Mouse (Mus musculus) central nervous system, embryonic 18 days (tissue): ENCODE data around the gene Lbr. TPM values are rescaled to one million over a fixed set of nuclear protein-coding genes. Genes with fewer than 3 reads are reported as not detected.

Experiments used
- polyA plus RNA-seq: library from polyadenylated mRNA; depleted of rRNA; stranded (reverse); fragments of >200 nt; gene quantifications from 2 replicates; pipeline ENCODE4 v1.2.3, GENCODE M21; 2012; rRNA removed

Gene Lbr
- polyA plus RNA-seq = 18.5 and 20.5 TPM in 2 replicates

GRCm38 (mm10) chr1:181842781-181843180, at the start of gene Lbr:
Lbr (minus strand) TSS chr1:181843046.

Other genes starting within 250 kb of the Lbr start
- gene Enah, start 176.9 kb upstream of the Lbr start, polyA plus RNA-seq = 61.8 and 67.7 TPM in 2 replicates